ENCODE assay signal across 8 mouse cellular contexts in the genomic region with DNA sequence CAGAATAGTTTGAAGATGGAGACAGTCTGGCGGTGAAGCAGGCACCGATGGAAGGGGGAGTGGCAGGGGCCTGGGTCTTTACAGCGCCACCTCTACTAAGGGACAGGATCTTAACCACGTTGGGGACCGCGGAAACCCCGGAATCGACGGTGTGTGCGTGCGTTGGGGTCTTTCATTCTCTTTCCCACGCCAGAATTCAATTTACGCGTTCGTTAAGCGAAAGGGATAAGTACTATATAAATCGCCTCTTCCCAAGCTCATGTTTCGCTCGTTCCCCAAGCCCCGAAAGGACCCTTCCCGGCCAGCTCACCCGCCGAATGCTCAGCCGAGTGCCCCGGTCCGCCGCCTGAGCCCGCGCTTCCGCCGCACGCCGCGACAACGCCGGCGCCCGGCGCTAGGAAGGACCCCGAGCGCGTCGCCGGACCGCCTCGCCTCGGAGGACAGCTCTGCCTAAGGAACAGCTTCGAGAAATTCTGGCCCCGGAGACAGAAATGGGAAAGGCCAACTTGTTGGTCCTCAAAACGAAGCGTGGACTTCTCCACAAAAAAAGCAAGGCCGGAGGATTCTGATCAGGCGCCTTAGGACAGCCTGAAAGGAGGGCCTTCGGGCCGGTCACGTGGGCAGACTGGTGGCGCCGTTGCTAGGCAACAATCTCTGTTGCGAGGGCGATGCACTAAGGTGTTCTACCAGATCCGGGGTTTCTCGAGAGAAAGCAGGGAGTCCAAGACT. TPM values are rescaled to one million over a fixed set of nuclear protein-coding genes. Genes with fewer than 3 reads are reported as not detected.
DNase-seq lines count a peak whose midpoint lies in the region; ATAC-seq and TF ChIP-seq lines count a peak whose summit lies in the region.

Gene Eftud2 (minus strand): TSS at position 401 of the 729 bp plus-strand sequence.
Gene Ccdc103 (plus strand): TSS at position 620 of the 729 bp plus-strand sequence.

- WGBS in embryonic facial prominence, embryonic 13.5 days, result under 1% methylated on average over 62 of the region's 62 CpGs
- under 1% methylated on average over 62 of the region's 62 CpGs for WGBS in heart, adult 2 months
- 0% methylated on average over 62 of the region's 62 CpGs for WGBS in limb, embryonic 13.5 days
- WGBS in midbrain, embryonic 16.5 days, result under 1% methylated on average over 56 of the region's 62 CpGs

- peaks cover 19% of the 10 kb centered on the region for H3K36me3 ChIP-seq in embryonic facial prominence, embryonic 13.5 days
- no peaks in the 10 kb centered on the region for H3K36me3 ChIP-seq in heart, adult 2 months (ENCODE audit: control insufficient read depth, insufficient read depth, low read length)
- H3K36me3 ChIP-seq in limb, embryonic 13.5 days, result peaks cover 18% of the 10 kb centered on the region
- peaks cover 4% of the 10 kb centered on the region for H3K36me3 ChIP-seq in midbrain, embryonic 16.5 days (ENCODE audit: control insufficient read depth, insufficient read depth, low read length)

- H3K9ac ChIP-seq in embryonic facial prominence, embryonic 13.5 days, result peak within 1 kb of the TSS; percentile 89
- peak within 1 kb of the TSS; percentile 64 for H3K9ac ChIP-seq in heart, adult 2 months (ENCODE audit: low read depth, low read length)
- H3K9ac ChIP-seq in limb, embryonic 13.5 days, result peak within 1 kb of the TSS; percentile 89
- peak within 1 kb of the TSS; percentile 67 for H3K9ac ChIP-seq in midbrain, embryonic 16.5 days (ENCODE audit: low read depth, low read length)

- H3K4me2 ChIP-seq in embryonic facial prominence, embryonic 13.5 days, result peak within 1 kb of the TSS; percentile 69
- peak within 1 kb of the TSS; percentile 78 for H3K4me2 ChIP-seq in limb, embryonic 13.5 days (replicated peaks)
- H3K4me2 ChIP-seq in midbrain, embryonic 16.5 days (ENCODE audit: low read length), result peak within 1 kb of the TSS; percentile 87

- intact Hi-C loops in heart, adult 2 months (cut with DNase I), result no loop called here

- peaks cover 14% of the 10 kb centered on the region for H3K4me1 ChIP-seq in embryonic facial prominence, embryonic 13.5 days
- peaks cover 4% of the 10 kb centered on the region for H3K4me1 ChIP-seq in heart, adult 2 months (ENCODE audit: control insufficient read depth, insufficient read depth, low read length)
- peaks cover 16% of the 10 kb centered on the region for H3K4me1 ChIP-seq in limb, embryonic 13.5 days
- peaks cover 15% of the 10 kb centered on the region for H3K4me1 ChIP-seq in midbrain, embryonic 16.5 days (ENCODE audit: control insufficient read depth, insufficient read depth, low read length)

- TF ChIP-seq POLR2A in heart, adult 2 months (IDR thresholded peaks at IDR 0.05; ENCODE audit: insufficient read depth, low read depth, low read length), result peak; percentile 80

- H3K4me3 ChIP-seq in embryonic facial prominence, embryonic 13.5 days, result peak within 1 kb of the TSS; percentile 85
- peak within 1 kb of the TSS; percentile 62 for H3K4me3 ChIP-seq in heart, adult 2 months
- peak within 1 kb of the TSS; percentile 82 for H3K4me3 ChIP-seq in limb, embryonic 13.5 days
- H3K4me3 ChIP-seq in midbrain, embryonic 16.5 days (ENCODE audit: low read depth, low read length), result peak within 1 kb of the TSS; percentile 66

- H3K27ac ChIP-seq in embryonic facial prominence, embryonic 13.5 days, result peak within 1 kb of the TSS; percentile 84
- peak within 1 kb of the TSS; percentile 100 for H3K27ac ChIP-seq in heart, adult 2 months
- H3K27ac ChIP-seq in limb, embryonic 13.5 days, result peak within 1 kb of the TSS; percentile 80
- H3K27ac ChIP-seq in midbrain, embryonic 16.5 days (ENCODE audit: low read length), result peak within 1 kb of the TSS; percentile 91

- no peaks in the 10 kb centered on the region for H3K79me2 ChIP-seq in heart, adult 2 months (replicated peaks; ENCODE audit: control insufficient read depth, insufficient read depth, low read length)

- TF ChIP-seq EP300 in heart, adult 2 months (IDR thresholded peaks at IDR 0.05; ENCODE audit: insufficient read depth, low read depth, low read length), result peak; percentile 77; the same call in 1 of the 2 replicates

- peak; percentile 88 for DNase-seq in 3134 (ENCODE audit: extremely low read depth, insufficient read length, low spot score)
- peak; percentile 93 for DNase-seq in adrenal gland, postnatal 36 days
- peak; percentile 93 to 95 for DNase-seq in heart, adult 2 months
- DNase-seq in kidney, adult 8-10 months, result peak; percentile 88 to 93
- DNase-seq in spleen, postnatal 10 days (ENCODE audit: low spot score in 2 of 2), result peak; percentile 97 to 98

- TF ChIP-seq CTCF in heart, adult 2 months (IDR thresholded peaks at IDR 0.05), result no peak

- H3K27me3 ChIP-seq in embryonic facial prominence, embryonic 13.5 days, result peaks cover 19% of the 10 kb centered on the region
- no peaks in the 10 kb centered on the region for H3K27me3 ChIP-seq in heart, adult 2 months (ENCODE audit: control insufficient read depth, insufficient read depth, low read length)
- peaks cover 19% of the 10 kb centered on the region for H3K27me3 ChIP-seq in limb, embryonic 13.5 days
- no peaks in the 10 kb centered on the region; the same call in 1 of the 2 replicates for H3K27me3 ChIP-seq in midbrain, embryonic 16.5 days (ENCODE audit: control insufficient read depth, insufficient read depth, low read depth, low read length)

- H3K9me3 ChIP-seq in embryonic facial prominence, embryonic 13.5 days, result no peaks in the 10 kb centered on the region
- H3K9me3 ChIP-seq in limb, embryonic 13.5 days, result no peaks in the 10 kb centered on the region
- H3K9me3 ChIP-seq in midbrain, embryonic 16.5 days (replicated peaks; ENCODE audit: control insufficient read depth, low read length, poor library complexity, severe bottlenecking), result no peaks in the 10 kb centered on the region

- peak; percentile 60; the same call in 1 of the 2 replicates for ATAC-seq in embryonic facial prominence, embryonic 13.5 days (ENCODE audit: insufficient number of reproducible peaks, insufficient read depth, low FRiP score, low TSS enrichment, low read depth)
- peak; percentile 90 for ATAC-seq in limb, embryonic 13.5 days (ENCODE audit: low FRiP score, low read depth)
- ATAC-seq in midbrain, embryonic 16.5 days, result peak; percentile 92

RNA-seq across cellular contexts. Expression of gene Eftud2, which starts in this region (rescaled TPM):
- total RNA-seq in adrenal gland, postnatal 36 days (2021), result 10 to 100 TPM; 79.9 to 87.2 TPM
- polyA plus RNA-seq in embryonic facial prominence, embryonic 13.5 days (2015; fragmentation: Nextera tagmentation; extraction: Ambion mirVana), result 189 and 196 TPM in 2 replicates
- 10 to 100 TPM; 36.0 to 37.4 TPM for total RNA-seq in heart, adult 2 months (2021)
- polyA plus RNA-seq in heart, adult 2 months (2012; rRNA removed), result 44.9 and 62.6 TPM in 2 replicates
- polyA plus RNA-seq in limb, embryonic 13.5 days (2015; fragmentation: Nextera tagmentation; extraction: Ambion mirVana), result 193 and 199 TPM in 2 replicates
- polyA plus RNA-seq in midbrain, embryonic 16.5 days (2015; fragmentation: Nextera tagmentation; extraction: Ambion mirVana), result 133 and 134 TPM in 2 replicates

RNA-seq across cellular contexts. Expression of gene Ccdc103, which starts in this region (rescaled TPM):
- total RNA-seq in adrenal gland, postnatal 36 days (2021), result under 1 TPM; 0.30 to 0.76 TPM
- polyA plus RNA-seq in embryonic facial prominence, embryonic 13.5 days (2015; fragmentation: Nextera tagmentation; extraction: Ambion mirVana), result 0.79 and 1.2 TPM in 2 replicates
- total RNA-seq in heart, adult 2 months (2021), result not detected
- 0.18 and 0.20 TPM in 2 replicates for polyA plus RNA-seq in heart, adult 2 months (2012; rRNA removed)
- 0.93 and 1.0 TPM in 2 replicates for polyA plus RNA-seq in limb, embryonic 13.5 days (2015; fragmentation: Nextera tagmentation; extraction: Ambion mirVana)
- polyA plus RNA-seq in midbrain, embryonic 16.5 days (2015; fragmentation: Nextera tagmentation; extraction: Ambion mirVana), result 2.3 TPM in 2 replicates

Comparison
In these comparisons a context has a peak if more than half of its experiments do, and no peak if none do; other contexts are left out.
1. Peak in every context shown above with its lines: DNase-seq, ATAC-seq, H3K4me3 ChIP-seq and H3K27ac ChIP-seq.